Mouse (Mus musculus): Measurements from ENCODE around the gene Camta1. TPM values are rescaled to one million over a fixed set of nuclear protein-coding genes. Genes with fewer than 3 reads are reported as not detected.
A peak's percentile ranks its signal among the peaks of the same experiment; 100 is the strongest.

Camta1 gene
- polyA plus RNA-seq, 1 experiment from 2014 or later = 206 TPM

GRCm38 (mm10) chr4:151127636-151128548, 733.8 kb downstream of the Camta1 start:
- peaks cover 40% of the 10 kb centered on the region for H3K4me1 ChIP-seq (ENCODE audit: control insufficient read depth, insufficient read depth, low read length)
- peak; percentile 59 for ATAC-seq (ENCODE audit: low read depth)

DNA sequence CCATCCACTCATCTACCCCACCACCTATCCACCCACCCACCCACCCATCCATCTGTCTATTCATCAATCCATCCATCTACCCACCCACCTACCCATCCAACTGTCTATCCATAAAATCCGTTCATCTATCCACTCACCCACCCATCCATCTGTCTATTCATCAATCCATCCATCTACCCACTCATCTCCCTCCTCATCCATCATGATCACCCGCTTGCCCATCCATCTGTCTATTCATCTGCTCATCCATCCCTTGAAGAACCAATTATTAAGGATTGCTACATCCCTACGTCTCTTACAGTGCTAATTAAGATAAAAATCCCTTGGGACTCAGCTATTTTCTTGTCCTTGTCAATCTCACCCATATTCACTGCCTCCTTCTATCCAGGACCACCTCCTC, 742.8 kb downstream of the Camta1 start:
- no peak overlapping the region for H3K27ac ChIP-seq (ENCODE audit: low read depth, low read length)
- no peak overlapping the region for H3K4me3 ChIP-seq (ENCODE audit: low read depth, low read length)
- H3K4me1 ChIP-seq (ENCODE audit: control insufficient read depth, insufficient read depth, low read length) = no peaks in the 10 kb centered on the region
- no peak for ATAC-seq (ENCODE audit: low read depth)
- no peaks in the 10 kb centered on the region for H3K27me3 ChIP-seq (ENCODE audit: control insufficient read depth, insufficient read depth, low read length)
- no peaks in the 10 kb centered on the region for H3K9me3 ChIP-seq (ENCODE audit: control insufficient read depth, low read length)
- 69% methylated on average over 3 of the region's 3 CpGs for WGBS
- H3K4me2 ChIP-seq (ENCODE audit: low read depth, low read length) = no peak overlapping the region
- peaks cover 8% of the 10 kb centered on the region; the same call in 1 of the 2 replicates for H3K36me3 ChIP-seq (ENCODE audit: control insufficient read depth, insufficient read depth, low read length)
- H3K9ac ChIP-seq (replicated peaks; ENCODE audit: low read depth, low read length) = no peak overlapping the region

More at GRCm38 (mm10) chr4:151127636-151128548, 733.8 kb downstream of the Camta1 start:
- 3% methylated on average over 10 of the region's 10 CpGs for WGBS
- Histone ChIP-seq H3K4me2 (ENCODE audit: low read depth, low read length) (peak overlapping the region; percentile 74), H3K27ac (ENCODE audit: low read depth, low read length) (peak overlapping the region; percentile 100), H3K36me3 (ENCODE audit: control insufficient read depth, insufficient read depth, low read length) (no peaks in the 10 kb centered on the region), H3K9me3 (ENCODE audit: control insufficient read depth, low read length) (no peaks in the 10 kb centered on the region), H3K4me3 (ENCODE audit: low read depth, low read length) (peak overlapping the region; percentile 34), H3K9ac (replicated peaks; ENCODE audit: low read depth, low read length) (peak overlapping the region; percentile 88), H3K27me3 (ENCODE audit: control insufficient read depth, insufficient read depth, low read length) (no peaks in the 10 kb centered on the region)

GRCm38 (mm10) chr4:151114574-151114973, 747.1 kb downstream of the Camta1 start:
- no peaks in the 10 kb centered on the region for H3K9me3 ChIP-seq (ENCODE audit: control insufficient read depth, low read length)
- 94% methylated on average over 7 of the region's 7 CpGs for WGBS
- no peak for ATAC-seq (ENCODE audit: low read depth)
- H3K4me3 ChIP-seq (ENCODE audit: low read depth, low read length) = no peak overlapping the region
- H3K4me2 ChIP-seq (ENCODE audit: low read depth, low read length) = no peak overlapping the region
- H3K27me3 ChIP-seq (ENCODE audit: control insufficient read depth, insufficient read depth, low read length) = no peaks in the 10 kb centered on the region
- H3K9ac ChIP-seq (replicated peaks; ENCODE audit: low read depth, low read length) = no peak overlapping the region
- H3K36me3 ChIP-seq (ENCODE audit: control insufficient read depth, insufficient read depth, low read length) = no peaks in the 10 kb centered on the region
- no peaks in the 10 kb centered on the region for H3K4me1 ChIP-seq (ENCODE audit: control insufficient read depth, insufficient read depth, low read length)
- H3K27ac ChIP-seq (ENCODE audit: low read depth, low read length) = no peak overlapping the region

- Histone ChIP-seq H3K27me3 (ENCODE audit: control insufficient read depth, insufficient read depth, low read length) (no peaks in the 10 kb centered on the region), H3K9me3 (ENCODE audit: control insufficient read depth, low read length) (no peaks in the 10 kb centered on the region), H3K4me2 (ENCODE audit: low read depth, low read length) (no peak overlapping the region), H3K9ac (replicated peaks; ENCODE audit: low read depth, low read length) (no peak overlapping the region), H3K4me3 (ENCODE audit: low read depth, low read length) (no peak overlapping the region), H3K27ac (ENCODE audit: low read depth, low read length) (no peak overlapping the region), H3K4me1 (ENCODE audit: control insufficient read depth, insufficient read depth, low read length) (peaks cover 6% of the 10 kb centered on the region; the same call in 1 of the 2 replicates), H3K36me3 (ENCODE audit: control insufficient read depth, insufficient read depth, low read length) (no peaks in the 10 kb centered on the region)
- no peak for ATAC-seq (ENCODE audit: low read depth)
- 56% methylated on average over 8 of the region's 8 CpGs for WGBS
Observed at GRCm38 (mm10) chr4:151111226-151111625, 750.5 kb downstream of the Camta1 start.

GRCm38 (mm10) chr4:151108834-151109241, 752.8 kb downstream of the Camta1 start:
- no peaks in the 10 kb centered on the region for H3K36me3 ChIP-seq (ENCODE audit: control insufficient read depth, insufficient read depth, low read length)
- no peaks in the 10 kb centered on the region for H3K9me3 ChIP-seq (ENCODE audit: control insufficient read depth, low read length)
- H3K27ac ChIP-seq (ENCODE audit: low read depth, low read length) = peak overlapping the region; percentile 98
- 4% methylated on average over 9 of the region's 20 CpGs for WGBS
- no peaks in the 10 kb centered on the region for H3K27me3 ChIP-seq (ENCODE audit: control insufficient read depth, insufficient read depth, low read length)
- peak overlapping the region; percentile 93 for H3K9ac ChIP-seq (replicated peaks; ENCODE audit: low read depth, low read length)
- peaks cover 27% of the 10 kb centered on the region for H3K4me1 ChIP-seq (ENCODE audit: control insufficient read depth, insufficient read depth, low read length)
- H3K4me2 ChIP-seq (ENCODE audit: low read depth, low read length) = peak overlapping the region; percentile 61
- no peak; the same call in 1 of the 2 replicates for ATAC-seq (ENCODE audit: low read depth)
- H3K4me3 ChIP-seq (ENCODE audit: low read depth, low read length) = peak overlapping the region; percentile 77

- peaks cover 34% of the 10 kb centered on the region for H3K4me1 ChIP-seq (ENCODE audit: control insufficient read depth, insufficient read depth, low read length)
- H3K27ac ChIP-seq (ENCODE audit: low read depth, low read length) = peak overlapping the region; percentile 98
- ATAC-seq (ENCODE audit: low read depth) = peak; percentile 98
- 0% methylated on average over 96 of the region's 101 CpGs for WGBS
- H3K9ac ChIP-seq (replicated peaks; ENCODE audit: low read depth, low read length) = peak overlapping the region; percentile 93
- H3K36me3 ChIP-seq (ENCODE audit: control insufficient read depth, insufficient read depth, low read length) = no peaks in the 10 kb centered on the region
- no peaks in the 10 kb centered on the region for H3K9me3 ChIP-seq (ENCODE audit: control insufficient read depth, low read length)
- H3K4me3 ChIP-seq (ENCODE audit: low read depth, low read length) = peak overlapping the region; percentile 77
- H3K4me2 ChIP-seq (ENCODE audit: low read depth, low read length) = peak overlapping the region; percentile 61
- no peaks in the 10 kb centered on the region for H3K27me3 ChIP-seq (ENCODE audit: control insufficient read depth, insufficient read depth, low read length)
Observed at GRCm38 (mm10) chr4:151108028-151108771, 753.5 kb downstream of the Camta1 start.

GRCm38 (mm10) chr4:151107131-151108001, 754.3 kb downstream of the Camta1 start:
- Histone ChIP-seq H3K27ac (ENCODE audit: low read depth, low read length) (peak overlapping the region; percentile 98), H3K4me2 (ENCODE audit: low read depth, low read length) (peak overlapping the region; percentile 61), H3K4me1 (ENCODE audit: control insufficient read depth, insufficient read depth, low read length) (peaks cover 40% of the 10 kb centered on the region), H3K36me3 (ENCODE audit: control insufficient read depth, insufficient read depth, low read length) (no peaks in the 10 kb centered on the region), H3K27me3 (ENCODE audit: control insufficient read depth, insufficient read depth, low read length) (no peaks in the 10 kb centered on the region), H3K9me3 (ENCODE audit: control insufficient read depth, low read length) (no peaks in the 10 kb centered on the region), H3K4me3 (ENCODE audit: low read depth, low read length) (peak overlapping the region; percentile 77), H3K9ac (replicated peaks; ENCODE audit: low read depth, low read length) (peak overlapping the region; percentile 93)
- WGBS = 2% methylated on average over 53 of the region's 60 CpGs
- peak; percentile 54 for ATAC-seq (ENCODE audit: low read depth)

DNA sequence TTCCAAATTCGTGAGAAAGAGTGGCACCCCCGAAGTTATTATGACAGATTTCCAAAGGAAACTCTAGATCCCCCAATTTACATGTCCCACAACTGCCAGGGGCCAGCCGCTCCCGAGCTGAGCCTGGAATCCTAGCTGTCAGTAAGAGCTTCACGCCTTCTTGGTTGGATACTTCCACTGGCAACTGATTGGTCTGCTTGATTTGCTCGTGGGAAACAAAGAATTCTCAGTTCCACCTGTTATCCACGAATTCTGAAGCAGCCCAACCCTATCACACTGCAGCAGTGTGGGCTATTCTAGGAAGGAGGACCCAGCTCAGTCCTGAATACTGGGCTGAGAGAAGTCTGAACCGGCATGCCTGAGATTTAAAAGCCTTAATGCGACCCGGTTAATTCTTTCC, 755.2 kb downstream of the Camta1 start:
- peaks cover 43% of the 10 kb centered on the region for H3K4me1 ChIP-seq (ENCODE audit: control insufficient read depth, insufficient read depth, low read length)
- H3K27ac ChIP-seq (ENCODE audit: low read depth, low read length) = no peak overlapping the region; the same call in 1 of the 2 replicates
- 17% methylated on average over 10 of the region's 10 CpGs for WGBS
- H3K4me3 ChIP-seq (ENCODE audit: low read depth, low read length) = peak overlapping the region; percentile 77
- no peaks in the 10 kb centered on the region for H3K36me3 ChIP-seq (ENCODE audit: control insufficient read depth, insufficient read depth, low read length)
- no peaks in the 10 kb centered on the region for H3K27me3 ChIP-seq (ENCODE audit: control insufficient read depth, insufficient read depth, low read length)
- H3K4me2 ChIP-seq (ENCODE audit: low read depth, low read length) = peak overlapping the region; percentile 61
- no peaks in the 10 kb centered on the region for H3K9me3 ChIP-seq (ENCODE audit: control insufficient read depth, low read length)
- ATAC-seq (ENCODE audit: low read depth) = no peak
- peak overlapping the region; percentile 93 for H3K9ac ChIP-seq (replicated peaks; ENCODE audit: low read depth, low read length)
